Mouse (Mus musculus) thymus, adult 2 months (tissue): ENCODE measurements around the gene Rfx1. TPM values are rescaled to one million over a fixed set of nuclear protein-coding genes. Genes with fewer than 3 reads are reported as not detected.
A peak's percentile ranks its signal among the peaks of the same experiment; 100 is the strongest.

ENCODE experiments used
- DNase-seq: peaks from one replicate; pipeline ENCODE4 v3.0.0; 2021
- H3K27ac ChIP-seq: fragments of 200-500 bp; 2 replicates; pipeline ENCODE4 v1.5.1; 2012; ENCODE audit warnings: low read length, control low read depth; ENCODE audit not compliant: control insufficient read depth, insufficient read depth
- H3K27me3 ChIP-seq: fragments of 200-500 bp; 2 replicates; pipeline ENCODE4 v1.6.1; 2012; ENCODE audit warnings: mild to moderate bottlenecking, low read length, moderate library complexity, mixed read lengths; ENCODE audit not compliant: control insufficient read depth, insufficient read depth
- H3K36me3 ChIP-seq: fragments of 200-500 bp; 2 replicates; pipeline ENCODE4 v1.6.1; 2012; ENCODE audit warnings: mild to moderate bottlenecking, low read length, moderate library complexity; ENCODE audit not compliant: control insufficient read depth, insufficient read depth
- H3K4me1 ChIP-seq: fragments of 200-500 bp; replicated peaks from 2 replicates; pipeline ENCODE4 v1.6.1; 2012; ENCODE audit warnings: low read length; ENCODE audit not compliant: control insufficient read depth, insufficient read depth
- H3K4me3 ChIP-seq: fragments of 200-500 bp; 2 replicates; pipeline ENCODE4 v1.5.1; 2012; ENCODE audit warnings: mild to moderate bottlenecking, low read length, control low read depth, moderate library complexity; ENCODE audit not compliant: control insufficient read depth, insufficient read depth
- CTCF ChIP-seq: fragments of 200-500 bp; IDR thresholded peaks from 2 replicates; pipeline ENCODE4 v1.5.1; 2012; ENCODE audit warnings: mild to moderate bottlenecking, control low read depth, low read length, moderate library complexity, borderline replicate concordance; ENCODE audit not compliant: control insufficient read depth, poor library complexity, insufficient read depth; ENCODE audit errors: extremely low read depth
- POLR2A ChIP-seq: fragments of 200-500 bp; IDR thresholded peaks from 2 replicates; pipeline ENCODE4 v1.6.1; 2012; ENCODE audit warnings: mild to moderate bottlenecking, low read length, control low read depth, moderate library complexity; ENCODE audit not compliant: control insufficient read depth, poor library complexity, insufficient read depth; ENCODE audit errors: extremely low read depth
- WGBS: fragments of 180-500 bp; shearing (Covaris S2); methylation state at CpG from one replicate; pipeline ENCODE4 v1.1.7; 2018; 5-methylcytosine and 5-hydroxymethylcytosine counted together
- polyA plus RNA-seq: library from polyadenylated mRNA; depleted of rRNA; stranded (reverse); fragments of >200 nt; gene quantifications from 2 replicates; pipeline ENCODE4 v1.2.3, GENCODE M21; 2012

Rfx1 gene
- polyA plus RNA-seq, 1 experiment, result 76.1 TPM

DNA sequence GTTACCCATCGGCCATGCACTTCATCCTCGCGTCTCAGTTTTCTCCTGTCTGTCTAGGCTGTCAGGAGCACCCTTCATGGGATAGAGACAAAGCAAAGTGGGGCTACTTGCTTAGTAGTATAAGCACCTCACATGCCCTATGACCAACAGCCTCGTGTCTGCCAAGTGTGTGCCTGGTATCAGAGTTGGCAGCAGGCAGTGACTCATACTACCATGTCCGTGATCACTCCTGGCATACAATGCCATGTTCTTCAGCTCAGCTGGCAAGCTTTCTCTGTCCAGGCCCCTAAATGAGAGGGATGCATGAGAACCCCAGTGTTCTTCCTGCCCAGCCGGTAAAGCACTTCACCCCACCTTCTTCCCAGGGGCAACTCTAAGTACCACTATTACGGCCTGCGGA, 24.0 kb downstream of the Rfx1 start:
- Histone ChIP-seq H3K27me3 (no peaks in the 10 kb centered on the region), H3K4me3 (no peak overlapping the region), H3K4me1 (no peaks in the 10 kb centered on the region), H3K36me3 (peaks cover 37% of the 10 kb centered on the region), H3K27ac (no peak overlapping the region)
- 99% methylated on average over 8 of the region's 8 CpGs for WGBS
- DNase-seq, result no peak
- no peak for TF ChIP-seq POLR2A
- TF ChIP-seq CTCF, result no peak

DNA sequence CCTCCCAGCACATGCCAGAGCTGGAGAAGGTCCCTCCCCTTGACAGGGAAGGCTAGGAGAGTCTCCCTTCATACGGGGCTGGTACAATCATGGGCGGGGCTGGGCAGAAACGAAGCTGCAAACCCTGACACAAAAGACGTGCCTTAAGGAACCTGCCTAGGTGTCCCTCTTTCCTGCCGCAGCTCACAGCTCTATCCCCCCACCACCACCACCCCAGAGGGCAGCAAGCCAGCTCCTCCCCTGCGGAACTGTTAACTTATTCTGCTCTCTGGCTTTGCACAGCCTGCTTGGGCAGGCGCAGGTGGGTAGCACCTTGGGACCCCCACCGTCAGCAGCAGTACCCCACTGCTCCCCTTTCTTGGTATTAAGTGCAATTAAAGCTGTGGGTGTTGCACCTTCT, 29.4 kb downstream of the Rfx1 start:
- WGBS, result 96% methylated on average over 8 of the region's 8 CpGs
- DNase-seq, result no peak
- Histone ChIP-seq H3K27me3 (no peaks in the 10 kb centered on the region), H3K4me3 (no peak overlapping the region), H3K27ac (no peak overlapping the region), H3K4me1 (no peaks in the 10 kb centered on the region), H3K36me3 (peaks cover 44% of the 10 kb centered on the region)
- TF ChIP-seq POLR2A, result no peak
- no peak for TF ChIP-seq CTCF

DNA sequence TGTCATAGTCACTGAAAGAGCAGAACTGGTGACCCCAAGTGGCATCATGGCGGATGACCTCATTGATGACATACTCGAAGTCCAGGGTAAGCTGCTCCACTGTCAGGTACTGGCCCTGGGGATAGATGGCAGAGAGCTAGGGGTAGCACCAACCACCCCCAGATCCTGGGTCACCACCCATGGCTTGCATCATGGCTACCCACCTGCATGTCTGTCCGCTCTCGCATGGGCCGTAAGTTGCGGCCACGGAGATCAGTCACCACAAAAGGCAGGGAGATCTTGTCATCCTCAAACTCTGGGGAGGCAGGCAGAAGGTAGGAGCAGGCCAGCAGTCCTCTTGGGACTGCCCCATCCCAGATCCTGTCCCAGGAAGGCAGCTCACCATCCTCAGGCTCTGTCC, 31.7 kb downstream of the Rfx1 start:
- no peaks in the 10 kb centered on the region for H3K27me3 ChIP-seq
- no peak overlapping the region for H3K27ac ChIP-seq
- H3K4me3 ChIP-seq, result no peak overlapping the region
- DNase-seq, result no peak
- WGBS, result 97% methylated on average over 7 of the region's 7 CpGs
- peaks cover 44% of the 10 kb centered on the region for H3K36me3 ChIP-seq
- TF ChIP-seq POLR2A (no peak), CTCF (no peak)
- H3K4me1 ChIP-seq, result peaks cover 7% of the 10 kb centered on the region; the same call in 1 of the 2 replicates

DNA sequence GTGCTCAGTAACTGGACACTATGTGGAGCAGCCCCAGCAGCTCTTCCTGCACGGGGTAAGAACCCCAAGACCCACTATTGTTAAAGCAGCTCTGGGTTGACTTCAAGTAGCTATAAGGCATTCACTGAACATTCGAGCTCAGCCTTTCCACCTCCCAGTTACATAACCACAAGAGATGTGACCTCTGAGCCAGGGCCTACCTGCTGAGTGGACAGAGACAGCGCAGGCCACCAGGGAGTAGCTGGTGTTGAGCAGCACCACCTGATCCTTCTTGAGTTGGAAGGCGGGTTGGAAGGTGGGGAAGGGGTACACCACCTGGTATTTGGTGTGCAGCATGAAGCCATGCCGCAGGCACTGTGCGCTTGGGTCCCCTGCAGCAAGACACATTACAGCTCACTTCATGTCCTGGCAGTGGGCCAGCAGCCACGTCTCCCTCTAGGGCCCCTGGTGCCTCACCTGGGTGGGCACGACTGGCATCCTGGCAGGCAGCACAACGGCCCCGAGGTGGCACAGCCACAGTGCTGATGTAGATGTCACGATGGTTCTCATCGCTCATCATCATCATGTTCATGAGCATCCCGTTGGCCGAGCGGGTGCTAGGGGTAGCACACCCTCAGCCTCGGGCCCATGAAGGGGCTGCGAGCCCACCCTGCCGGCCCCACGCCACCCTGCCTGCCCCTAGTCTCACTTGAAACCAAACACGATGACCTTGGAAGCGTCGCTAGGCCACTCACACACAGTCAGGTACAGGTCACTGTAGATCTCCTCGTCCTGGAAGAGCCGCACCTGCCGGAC, 35.0 kb downstream of the Rfx1 start:
- DNase-seq, result no peak
- 91% methylated on average over 25 of the region's 25 CpGs for WGBS
- Histone ChIP-seq H3K27ac (no peak overlapping the region), H3K4me3 (no peak overlapping the region), H3K4me1 (peaks cover 21% of the 10 kb centered on the region), H3K27me3 (no peaks in the 10 kb centered on the region), H3K36me3 (peaks cover 20% of the 10 kb centered on the region)
- no peak for TF ChIP-seq CTCF
- no peak for TF ChIP-seq POLR2A

DNA sequence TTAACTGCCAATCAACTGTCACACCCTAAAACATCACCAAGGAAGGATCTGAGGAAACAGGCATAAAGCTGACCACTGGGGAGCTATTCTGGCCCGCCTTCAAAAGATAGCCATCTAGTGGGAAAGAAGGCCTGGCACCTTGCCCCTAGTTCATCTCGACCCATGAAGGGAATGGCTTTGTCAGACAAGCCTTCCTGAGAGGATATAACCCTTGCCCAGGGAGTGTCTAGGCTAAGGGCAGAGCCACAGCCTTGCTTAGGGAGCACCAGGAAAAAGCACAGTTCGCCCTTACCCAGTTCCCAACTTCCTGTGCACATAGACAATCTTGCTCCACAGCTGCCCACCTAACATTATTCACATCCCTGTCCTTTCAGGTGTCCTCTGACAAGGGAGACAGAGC, 37.0 kb downstream of the Rfx1 start:
- H3K27me3 ChIP-seq, result no peaks in the 10 kb centered on the region
- H3K36me3 ChIP-seq, result peaks cover 2% of the 10 kb centered on the region; the same call in 1 of the 2 replicates
- no peak for TF ChIP-seq POLR2A
- no peak for TF ChIP-seq CTCF
- no peak for DNase-seq
- H3K27ac ChIP-seq, result no peak overlapping the region
- peaks cover 21% of the 10 kb centered on the region for H3K4me1 ChIP-seq
- H3K4me3 ChIP-seq, result peak overlapping the region; percentile 62
- WGBS, result 41% methylated on average over 3 of the region's 3 CpGs

DNA sequence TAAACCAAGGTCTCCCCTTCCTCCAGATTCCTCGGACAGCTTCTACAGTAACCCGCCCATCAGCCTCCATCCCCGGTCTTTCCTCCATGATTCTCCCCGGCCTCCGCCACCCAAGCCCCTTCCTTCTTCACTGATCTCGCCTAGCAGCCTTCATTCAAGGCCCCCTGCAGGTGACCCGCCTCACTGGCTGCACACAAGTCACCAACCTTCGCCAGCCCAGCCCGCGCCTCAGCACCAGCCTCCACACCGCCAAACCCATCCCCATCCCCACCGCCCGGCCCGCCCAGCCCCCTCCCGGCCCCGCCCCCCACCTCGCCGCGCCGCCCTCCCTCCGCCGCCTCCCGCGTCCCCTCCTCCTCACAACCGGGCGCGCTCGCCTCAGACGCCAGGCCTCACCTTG, 37.6 kb downstream of the Rfx1 start:
- H3K27ac ChIP-seq, result no peak overlapping the region; the same call in 1 of the 2 replicates
- H3K27me3 ChIP-seq, result no peaks in the 10 kb centered on the region
- under 1% methylated on average over 23 of the region's 29 CpGs for WGBS
- peak; percentile 86 for DNase-seq
- H3K4me1 ChIP-seq, result peaks cover 21% of the 10 kb centered on the region
- peak overlapping the region; percentile 62 for H3K4me3 ChIP-seq
- TF ChIP-seq CTCF, result no peak
- no peak for TF ChIP-seq POLR2A
- no peaks in the 10 kb centered on the region for H3K36me3 ChIP-seq
